Mouse (Mus musculus) granulocyte monocyte progenitor cell, adult 5-6 weeks (primary cell): ENCODE data around the gene Rhox7b. TPM values are rescaled to one million over a fixed set of nuclear protein-coding genes. Genes with fewer than 3 reads are reported as not detected.
"Not testable (repeated sequence)": the region's sequence is repeated elsewhere in the genome, so short reads cannot be mapped to it uniquely, and the experiment has no call there.

ENCODE experiments used
- ATAC-seq: replicated peaks from 2 replicates; pipeline ENCODE4 v1.8.0; 2016; ENCODE audit warnings: mild to moderate bottlenecking, moderate TSS enrichment, inconsistent platforms; ENCODE audit not compliant: poor library complexity, severe bottlenecking
- total RNA-seq, 2 experiments: library from RNA; stranded (forward) in 1 of 2; stranded (reverse) in 1 of 2; fragments of 200-712, 200-1000 nt in 1 of 2; fragments of >200 nt in 1 of 2; fragmentation: Nextera tagmentation in 1 of 2; gene quantifications; 2 replicates each; pipeline ENCODE4 v1.2.3; 2014 to 2017

The Rhox7b gene
- not detected in 2 replicates for total RNA-seq (2014; fragmentation: Nextera tagmentation)
- total RNA-seq (2017), result not detected in 2 replicates

- ATAC-seq, result not testable (repeated sequence)
These were observed at the start of gene Rhox7b for GRCm38 (mm10) chrX:37897132-37897531. TSS of gene Rhox7b (minus strand) at chrX:37897232.

GRCm38 (mm10) chrX:37916311-37916710 lies 19.3 kb upstream of the Rhox7b start:
- no peak for ATAC-seq

- ATAC-seq, result no peak
These were observed 11.5 kb upstream of the Rhox7b start for GRCm38 (mm10) chrX:37908581-37908980.

- no peak for ATAC-seq
These were observed 6.7 kb upstream of the Rhox7b start for GRCm38 (mm10) chrX:37903727-37904126.

- ATAC-seq, result not testable (repeated sequence)
These were observed 4.6 kb upstream of the Rhox7b start, which contains the start of gene Rhox9 for GRCm38 (mm10) chrX:37901670-37902069. TSS of gene Rhox9 (minus strand) at chrX:37901770.

GRCm38 (mm10) chrX:37878844-37879243 lies 18.2 kb downstream of the Rhox7b start, which contains the start of gene Rhox8:
TSS of gene Rhox8 (minus strand) at chrX:37878944.
- ATAC-seq, result no peak

GRCm38 (mm10) chrX:37871641-37872040 lies 25.4 kb downstream of the Rhox7b start:
- ATAC-seq, result no peak

Other genes with a start within 250 kb of the Rhox7b start
- not detected in 2 replicates for gene Rhox4g, start 245.9 kb downstream of the Rhox7b start, total RNA-seq (2014; fragmentation: Nextera tagmentation)
- gene Rhox4g, start 245.9 kb downstream of the Rhox7b start, total RNA-seq (2017), result not detected in 2 replicates
- gene Rhox3h, start 228.5 kb downstream of the Rhox7b start, total RNA-seq (2014; fragmentation: Nextera tagmentation), result not detected in 2 replicates
- gene Rhox3h, start 228.5 kb downstream of the Rhox7b start, total RNA-seq (2017), result not detected in 2 replicates
- gene Rhox2h, start 224.0 kb downstream of the Rhox7b start, total RNA-seq (2014; fragmentation: Nextera tagmentation), result not detected in 2 replicates
- gene Rhox2h, start 224.0 kb downstream of the Rhox7b start, total RNA-seq (2017), result not detected in 2 replicates
- gene Rhox5, start 92.4 kb downstream of the Rhox7b start, total RNA-seq (2014; fragmentation: Nextera tagmentation), result not detected in 2 replicates
- gene Rhox5, start 92.4 kb downstream of the Rhox7b start, total RNA-seq (2017), result not detected in 2 replicates
- not detected in 2 replicates for gene Rhox6, start 70.3 kb downstream of the Rhox7b start, total RNA-seq (2014; fragmentation: Nextera tagmentation)
- not detected in 2 replicates for gene Rhox6, start 70.3 kb downstream of the Rhox7b start, total RNA-seq (2017)
- not detected in 2 replicates for gene Rhox7a, start 65.5 kb downstream of the Rhox7b start, total RNA-seq (2014; fragmentation: Nextera tagmentation)
- gene Rhox7a, start 65.5 kb downstream of the Rhox7b start, total RNA-seq (2017), result not detected in 2 replicates
- 0.21 TPM in 1 of 2 replicates, not detected in the other for gene Rhox8, start 18.3 kb downstream of the Rhox7b start, total RNA-seq (2014; fragmentation: Nextera tagmentation)
- not detected in 2 replicates for gene Rhox8, start 18.3 kb downstream of the Rhox7b start, total RNA-seq (2017)
- gene Rhox9, start 4.5 kb upstream of the Rhox7b start, total RNA-seq (2014; fragmentation: Nextera tagmentation), result not detected in 2 replicates
- gene Rhox9, start 4.5 kb upstream of the Rhox7b start, total RNA-seq (2017), result not detected in 2 replicates
- not detected in 2 replicates for gene Btg1-ps1, start 121.6 kb upstream of the Rhox7b start, total RNA-seq (2014; fragmentation: Nextera tagmentation)
- not detected in 2 replicates for gene Btg1-ps1, start 121.6 kb upstream of the Rhox7b start, total RNA-seq (2017)
- gene Btg1-ps2, start 145.9 kb upstream of the Rhox7b start, total RNA-seq (2014; fragmentation: Nextera tagmentation), result not detected in 2 replicates
- not detected in 2 replicates for gene Btg1-ps2, start 145.9 kb upstream of the Rhox7b start, total RNA-seq (2017)
- gene Rhox10, start 169.2 kb upstream of the Rhox7b start, total RNA-seq (2014; fragmentation: Nextera tagmentation), result not detected in 2 replicates
- gene Rhox10, start 169.2 kb upstream of the Rhox7b start, total RNA-seq (2017), result not detected in 2 replicates
- not detected in 2 replicates for gene Rhox11, start 187.9 kb upstream of the Rhox7b start, total RNA-seq (2014; fragmentation: Nextera tagmentation)
- gene Rhox11, start 187.9 kb upstream of the Rhox7b start, total RNA-seq (2017), result not detected in 2 replicates
- not detected in 2 replicates for gene Rhox12, start 213.7 kb upstream of the Rhox7b start, total RNA-seq (2014; fragmentation: Nextera tagmentation)
- gene Rhox12, start 213.7 kb upstream of the Rhox7b start, total RNA-seq (2017), result not detected in 2 replicates
- not detected in 2 replicates for gene Rhox13, start 224.0 kb upstream of the Rhox7b start, total RNA-seq (2014; fragmentation: Nextera tagmentation)
- gene Rhox13, start 224.0 kb upstream of the Rhox7b start, total RNA-seq (2017), result not detected in 2 replicates